Mouse (Mus musculus): ENCODE data around the gene Gtf3c1.

Gtf3c1 gene

GRCm38 (mm10) chr7:125597083-125597482 is 110.5 kb downstream of the Gtf3c1 start:
- in situ Hi-C loops (cut with MboI, MseI), result loop anchor here (10.0 kb wide), 1 partner anchor 768 kb away; the partner anchor contains the start of gene Lat

- in situ Hi-C loops (cut with MboI, MseI), result loop anchor here (10.0 kb wide), 1 partner anchor 768 kb away; the partner anchor contains the start of gene Lat
Measured at GRCm38 (mm10) chr7:125596406-125596805, 111.2 kb downstream of the Gtf3c1 start.

GRCm38 (mm10) chr7:125593831-125594230 is 113.7 kb downstream of the Gtf3c1 start:
- in situ Hi-C loops (cut with MboI, MseI), result loop anchor here (10.0 kb wide), 1 partner anchor 771 kb away; the partner anchor contains the start of gene Lat
